Mouse (Mus musculus) thymus, adult 2 months (tissue): ENCODE measurements around the gene C1qtnf1.

Experiments
- CTCF ChIP-seq: fragments of 200-500 bp; IDR thresholded peaks from 2 replicates; pipeline ENCODE4 v1.5.1; 2012; ENCODE audit warnings: mild to moderate bottlenecking, control low read depth, low read length, moderate library complexity, borderline replicate concordance; ENCODE audit not compliant: control insufficient read depth, poor library complexity, insufficient read depth; ENCODE audit errors: extremely low read depth
- POLR2A ChIP-seq: fragments of 200-500 bp; IDR thresholded peaks from 2 replicates; pipeline ENCODE4 v1.6.1; 2012; ENCODE audit warnings: mild to moderate bottlenecking, low read length, control low read depth, moderate library complexity; ENCODE audit not compliant: control insufficient read depth, poor library complexity, insufficient read depth; ENCODE audit errors: extremely low read depth

DNA sequence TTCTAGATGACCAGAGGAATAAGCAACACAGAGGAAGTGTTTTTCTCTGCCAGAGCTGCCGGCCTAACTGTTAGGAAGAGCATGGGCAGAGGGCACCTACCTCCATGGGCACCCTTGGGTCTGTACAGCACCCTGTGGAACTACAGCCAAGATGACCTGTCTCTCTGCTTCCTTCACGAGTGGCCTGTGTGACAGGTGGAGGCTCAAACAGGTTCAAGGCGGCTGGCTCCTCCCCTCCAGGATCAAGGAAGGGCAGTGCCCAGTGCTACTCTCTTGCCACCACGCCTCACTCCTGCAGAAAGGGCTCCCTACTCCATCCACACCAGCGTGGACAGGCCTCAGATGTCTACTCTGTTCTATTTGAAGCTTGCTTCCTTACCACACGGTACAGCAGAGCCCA lies 12.4 kb upstream of the C1qtnf1 start:
- TF ChIP-seq CTCF (no peak), POLR2A (no peak)
